Mouse (Mus musculus) ES-E14 (cell line): ENCODE data around the gene Chpf. TPM values are rescaled to one million over a fixed set of nuclear protein-coding genes. Genes with fewer than 3 reads are reported as not detected.

Source experiments
- DNase-seq: peaks from one replicate; pipeline ENCODE4 v3.0.0-alpha.2; 2013; ENCODE audit warnings: low read depth, low spot score
- H3K27ac ChIP-seq: 2 replicates; pipeline ENCODE4 v1.5.1; 2012; ENCODE audit warnings: low read depth, mild to moderate bottlenecking, low read length, moderate library complexity, mixed read lengths; ENCODE audit not compliant: poor library complexity, insufficient read depth, severe bottlenecking
- H3K36me3 ChIP-seq: 2 replicates; pipeline ENCODE4 v1.6.1; 2012; ENCODE audit warnings: mild to moderate bottlenecking, low read length, moderate library complexity, mixed read lengths; ENCODE audit not compliant: control insufficient read depth, poor library complexity, insufficient read depth, severe bottlenecking
- H3K4me1 ChIP-seq, 2 experiments: fragments of 150-350 bp in 1 of 2; sonication (generic) in 1 of 2; 2 replicates each; pipeline ENCODE4 v1.6.1; 2012; ENCODE audit warnings: low read length in 2 of 2, mild to moderate bottlenecking in 1 of 2, mixed read lengths in 1 of 2; ENCODE audit not compliant: control insufficient read depth in 2 of 2, insufficient read depth in 2 of 2, poor library complexity in 1 of 2
- H3K4me3 ChIP-seq, 2 experiments: fragments of 150-350 bp in 1 of 2; sonication (generic) in 1 of 2; 2 replicates each; pipeline ENCODE4 v1.5.1; 2012; ENCODE audit warnings: low read length in 2 of 2, low read depth in 1 of 2, mild to moderate bottlenecking in 1 of 2, mixed read lengths in 1 of 2; ENCODE audit not compliant: insufficient read depth in 1 of 2, poor library complexity in 1 of 2, severe bottlenecking in 1 of 2
- H3K9ac ChIP-seq: 2 replicates; pipeline ENCODE4 v1.6.1; 2012; ENCODE audit warnings: low read depth, mild to moderate bottlenecking, low read length, mixed read lengths; ENCODE audit not compliant: poor library complexity, insufficient read depth, severe bottlenecking
- H3K9me3 ChIP-seq: fragments of 150-350 bp; sonication (generic); 2 replicates; pipeline ENCODE4 v1.6.1; 2012; ENCODE audit warnings: low read depth, mild to moderate bottlenecking, low read length; ENCODE audit not compliant: control insufficient read depth, insufficient read depth
- CHD2 ChIP-seq: IDR thresholded peaks from 2 replicates; pipeline ENCODE4 v1.6.1; 2014; ENCODE audit warnings: mild to moderate bottlenecking, low read depth, low read length, inconsistent platforms
- HCFC1 ChIP-seq: IDR thresholded peaks from 2 replicates; pipeline ENCODE4 v1.6.1; 2012; ENCODE audit warnings: low read length, inconsistent platforms, borderline replicate concordance; ENCODE audit not compliant: insufficient read depth
- MAFK ChIP-seq: IDR thresholded peaks from 2 replicates; pipeline ENCODE4 v1.6.1; 2014; ENCODE audit warnings: mild to moderate bottlenecking, low read depth, low read length, inconsistent platforms; ENCODE audit not compliant: insufficient read depth
- ZC3H11A ChIP-seq: IDR thresholded peaks from 2 replicates; pipeline ENCODE4 v1.6.1; 2012; ENCODE audit warnings: low read depth, mild to moderate bottlenecking, inconsistent platforms, low read length, borderline replicate concordance
- ZNF384 ChIP-seq: IDR thresholded peaks from 2 replicates; pipeline ENCODE4 v1.6.1; 2012; ENCODE audit warnings: low read depth, low read length, inconsistent platforms
- in situ Hi-C, 2 experiments: fragments of 600-800 bp; cut with MboI; formaldehyde crosslinking; loops; one replicate each; pipeline ENCODE4 v1.15.1; 2025; ENCODE audit warnings: low sequenced_read_pairs in 2 of 2, inconsistent platforms in 1 of 2; ENCODE audit not compliant: unreplicated experiment in 2 of 2
- total RNA-seq: library from RNA; depleted of rRNA; stranded (reverse); fragments of 300-350 nt; gene quantifications from 2 replicates; pipeline ENCODE4 v1.2.3, GENCODE M21; 2012

Chpf gene
- total RNA-seq, 1 experiment: 43.5 TPM

DNA sequence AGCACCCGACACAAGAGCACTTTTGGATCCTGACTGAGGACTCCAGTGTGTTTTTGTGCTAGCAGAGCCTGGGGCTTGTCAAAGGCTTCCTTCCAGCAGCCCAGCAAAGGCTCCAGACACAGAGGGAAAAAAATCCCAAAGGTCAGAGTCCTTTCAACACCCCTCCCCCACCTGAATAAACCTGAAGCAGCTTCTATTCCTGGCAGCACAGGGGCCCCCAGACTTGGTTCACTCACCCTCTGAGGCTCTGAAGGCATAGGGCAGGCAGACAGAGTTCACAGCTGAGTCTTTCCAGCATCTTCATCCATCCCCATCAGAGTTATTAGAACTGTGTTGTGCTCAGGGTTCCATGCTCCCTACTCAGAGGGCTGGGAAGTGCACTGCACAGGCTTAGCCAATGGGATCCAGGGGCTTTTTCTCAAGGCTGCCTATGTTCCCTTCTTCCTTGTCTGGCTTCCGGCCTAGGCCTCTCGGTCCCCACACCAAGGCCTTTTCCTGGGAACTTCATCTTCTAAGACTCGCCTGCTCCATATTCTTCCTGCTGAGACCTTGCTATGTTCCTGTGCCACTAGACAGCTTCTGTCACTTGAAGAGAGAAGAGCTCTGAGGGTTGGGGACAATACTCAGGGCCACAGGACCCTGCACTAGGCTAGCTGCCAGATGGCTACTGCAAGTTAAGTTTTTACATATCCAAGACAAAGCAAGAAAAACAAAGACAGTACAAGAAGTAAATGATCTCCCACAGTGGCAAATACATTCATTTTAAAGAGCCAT, 32.5 kb upstream of the Chpf start:
- TF ChIP-seq ZC3H11A (no peak), HCFC1 (no peak), ZNF384 (0 out of 2 replicates have a peak, but pooled peaks have one; percentile 39), CHD2 (no peak), MAFK (no peak)
- Histone ChIP-seq H3K9me3 (no peaks in the 10 kb centered on the region), H3K27ac (peak overlapping the region; percentile 48), H3K9ac (no peak overlapping the region; the same call in 1 of the 2 replicates), H3K4me3 (no peak overlapping the region), H3K4me1 (peaks cover 17 to 42% of the 10 kb centered on the region in 2 experiments), H3K36me3 (no peaks in the 10 kb centered on the region)
- no peak for DNase-seq
- in situ Hi-C loops: no loop called here

DNA sequence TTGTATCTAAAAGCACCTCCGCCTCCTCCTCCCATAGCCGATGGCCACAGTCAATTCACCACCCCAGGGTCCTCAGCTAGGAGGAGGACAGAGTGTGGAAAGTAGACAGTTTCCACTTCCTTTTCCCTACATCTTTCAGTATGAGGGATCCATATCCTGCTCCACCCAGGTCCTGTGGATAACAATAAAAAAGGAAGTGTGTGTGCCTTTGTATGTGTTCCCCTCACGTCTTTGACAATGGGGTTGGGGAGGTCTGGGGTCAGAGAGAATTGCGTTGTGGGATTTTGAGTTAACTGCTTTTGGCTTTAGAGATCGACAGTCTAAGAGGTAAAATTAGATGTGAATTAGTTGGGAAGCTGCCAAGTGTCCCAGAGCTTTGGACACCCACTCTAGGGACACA, 31.0 kb upstream of the Chpf start:
- peaks cover 17 to 42% of the 10 kb centered on the region in 2 experiments for H3K4me1 ChIP-seq
- no peak for TF ChIP-seq MAFK
- TF ChIP-seq ZC3H11A: no peak
- TF ChIP-seq HCFC1: no peak
- TF ChIP-seq CHD2: no peak
- no peak for TF ChIP-seq ZNF384

DNA sequence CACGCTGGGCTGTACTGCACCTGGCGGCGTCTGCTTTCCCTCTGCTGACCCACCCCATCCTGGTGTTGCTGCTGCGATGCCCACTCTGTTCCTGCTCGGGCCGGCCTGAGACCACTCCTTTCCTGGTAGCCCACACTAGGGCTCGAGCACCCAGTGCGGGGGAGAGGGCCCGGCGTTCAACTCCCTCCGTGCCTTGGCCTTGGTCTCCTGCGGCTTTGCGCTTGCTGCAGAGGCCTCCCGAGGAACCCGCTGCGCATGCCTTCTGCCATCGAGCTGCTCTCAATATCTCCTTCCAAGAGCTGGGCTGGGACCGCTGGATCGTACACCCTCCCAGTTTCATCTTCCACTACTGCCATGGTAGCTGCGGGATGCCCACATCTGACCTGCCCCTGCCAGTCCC, 30.5 kb upstream of the Chpf start:
- Histone ChIP-seq H3K9ac (peak overlapping the region; percentile 69), H3K9me3 (no peaks in the 10 kb centered on the region), H3K4me1 (peaks cover 20 to 42% of the 10 kb centered on the region in 2 experiments), H3K27ac (no peak overlapping the region), H3K4me3 (peak overlapping the region; percentile 56 to 62), H3K36me3 (no peaks in the 10 kb centered on the region)
- TF ChIP-seq MAFK (no peak), HCFC1 (no peak), CHD2 (no peak), ZNF384 (no peak), ZC3H11A (no peak)
- in situ Hi-C loops: no loop called here
- DNase-seq: no peak

More for the DNA sequence above, 31.0 kb upstream of the Chpf start:
- in situ Hi-C loops: no loop called here
- Histone ChIP-seq H3K9me3 (no peaks in the 10 kb centered on the region), H3K36me3 (no peaks in the 10 kb centered on the region), H3K9ac (no peak overlapping the region; the same call in 1 of the 2 replicates), H3K27ac (no peak overlapping the region; the same call in 1 of the 2 replicates), H3K4me3 (peak overlapping the region; percentile 56 to 62; a peak in 3 of 4 replicates)
- DNase-seq: no peak

DNA sequence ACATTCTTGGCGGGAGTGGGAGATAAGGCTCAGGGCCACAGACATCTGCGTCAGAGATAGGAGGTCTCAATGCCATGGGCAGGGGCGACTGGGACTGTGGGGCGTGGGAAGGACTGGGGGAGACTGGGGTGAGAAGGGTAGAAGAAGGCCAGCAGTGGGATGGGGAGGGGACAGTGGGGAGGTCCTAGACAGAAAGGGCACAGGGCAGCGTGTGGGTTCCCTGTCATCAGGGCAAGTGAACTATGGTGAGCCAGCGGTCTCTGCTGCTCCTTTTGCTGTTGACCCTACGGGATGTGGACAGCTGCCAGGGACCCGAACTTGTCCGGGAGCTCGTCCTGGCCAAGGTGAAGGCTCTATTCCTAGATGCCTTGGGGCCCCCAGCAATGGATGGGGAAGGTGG, 27.9 kb upstream of the Chpf start, which contains the start of gene Inha:
TSS of gene Inha (plus strand) at position 72 of the 400 bp plus-strand sequence.
- peaks cover 10 to 40% of the 10 kb centered on the region in 2 experiments for H3K4me1 ChIP-seq
- no peak for TF ChIP-seq MAFK
- no peak for TF ChIP-seq CHD2
- TF ChIP-seq ZC3H11A: no peak
- no peak for TF ChIP-seq HCFC1
- no peak for TF ChIP-seq ZNF384
- DNase-seq: no peak
- H3K27ac ChIP-seq: no peak within 1 kb of the TSS
- H3K9ac ChIP-seq: peak within 1 kb of the TSS; percentile 72
- peak within 1 kb of the TSS; percentile 69 to 71 for H3K4me3 ChIP-seq
- H3K36me3 ChIP-seq: peaks cover under 1% of the 10 kb centered on the region; the same call in 1 of the 2 replicates
- in situ Hi-C loops: no loop called here
- H3K9me3 ChIP-seq: no peaks in the 10 kb centered on the region
